Mouse (Mus musculus): ENCODE measurements around the gene Srxn1. TPM values are rescaled to one million over a fixed set of nuclear protein-coding genes. Genes with fewer than 3 reads are reported as not detected.

The Srxn1 gene
- polyA plus RNA-seq, 1 experiment from 2014 or later, result 9.5 TPM

DNA sequence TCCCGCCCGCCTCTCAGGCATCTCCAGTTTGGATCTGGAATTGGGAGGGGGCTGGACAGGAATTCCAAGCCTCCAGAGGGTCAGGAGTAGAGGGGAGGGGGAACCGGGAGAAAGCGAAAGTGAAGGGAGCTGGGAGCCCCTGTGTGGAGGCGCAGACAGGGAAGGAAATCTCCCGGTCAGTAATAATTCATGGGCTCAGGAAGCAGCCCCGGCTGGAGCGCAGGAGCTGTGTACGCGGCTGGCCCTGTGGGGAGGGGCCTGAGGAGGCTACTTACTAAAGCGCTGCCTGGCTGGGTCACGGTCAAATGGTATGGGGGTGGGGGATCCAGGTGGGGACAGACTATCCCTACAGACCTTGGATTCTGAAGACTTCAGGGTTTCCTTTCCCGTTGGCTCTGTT lies 36.7 kb downstream of the Srxn1 start:
- peak overlapping the region; percentile 50 for H3K4me3 ChIP-seq (ENCODE audit: low read length)
- H3K27me3 ChIP-seq (ENCODE audit: control insufficient read depth, insufficient read depth, low read length), result peaks cover 21% of the 10 kb centered on the region
- H3K9me3 ChIP-seq (ENCODE audit: control insufficient read depth, low read length), result no peaks in the 10 kb centered on the region
- whole genome bisulfite sequencing, result 0% methylated on average over 13 of the region's 13 CpGs
- peak overlapping the region; percentile 73 for H3K4me2 ChIP-seq (replicated peaks; ENCODE audit: low read depth, low read length)
- peaks cover 21% of the 10 kb centered on the region for H3K4me1 ChIP-seq (ENCODE audit: control insufficient read depth, insufficient read depth, low read length)
- peak; percentile 84 for ATAC-seq (ENCODE audit: low FRiP score, low TSS enrichment)
- H3K27ac ChIP-seq (ENCODE audit: low read depth, low read length), result peak overlapping the region; percentile 53
- H3K36me3 ChIP-seq (ENCODE audit: control insufficient read depth, insufficient read depth, low read length), result no peaks in the 10 kb centered on the region
- H3K9ac ChIP-seq (ENCODE audit: low read depth, low read length), result 0 out of 2 replicates have a peak overlapping the region, but pooled peaks have one; percentile 19

DNA sequence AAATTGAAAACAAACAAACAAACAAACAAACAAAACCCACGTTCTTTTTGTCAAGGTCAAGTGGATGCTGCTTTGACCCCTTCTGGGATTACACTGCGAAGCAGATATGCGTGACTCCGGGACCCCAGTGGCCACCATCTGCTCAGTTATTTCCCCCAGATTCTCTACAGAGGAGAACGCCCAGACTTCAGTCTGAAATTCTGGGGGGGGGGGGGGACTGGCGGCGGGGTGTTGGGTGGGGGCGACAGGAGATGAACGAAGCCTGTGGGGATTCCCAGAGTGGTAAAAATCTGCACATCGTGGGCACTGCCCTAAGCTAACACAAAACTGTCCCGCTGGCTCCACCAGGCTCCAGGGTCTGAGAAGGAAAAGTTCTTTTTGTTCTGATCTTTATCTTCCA lies 37.3 kb downstream of the Srxn1 start:
- no peaks in the 10 kb centered on the region for H3K36me3 ChIP-seq (ENCODE audit: control insufficient read depth, insufficient read depth, low read length)
- peak overlapping the region; percentile 37; the same call in 1 of the 2 replicates for H3K27ac ChIP-seq (ENCODE audit: low read depth, low read length)
- no peak for ATAC-seq (ENCODE audit: low FRiP score, low TSS enrichment)
- peak overlapping the region; percentile 73 for H3K4me2 ChIP-seq (replicated peaks; ENCODE audit: low read depth, low read length)
- 1% methylated on average over 11 of the region's 11 CpGs for WGBS
- H3K27me3 ChIP-seq (ENCODE audit: control insufficient read depth, insufficient read depth, low read length), result peaks cover 21% of the 10 kb centered on the region
- H3K9me3 ChIP-seq (ENCODE audit: control insufficient read depth, low read length), result no peaks in the 10 kb centered on the region
- no peak overlapping the region for H3K9ac ChIP-seq (ENCODE audit: low read depth, low read length)
- peaks cover 21% of the 10 kb centered on the region for H3K4me1 ChIP-seq (ENCODE audit: control insufficient read depth, insufficient read depth, low read length)
- H3K4me3 ChIP-seq (ENCODE audit: low read length), result peak overlapping the region; percentile 50

DNA sequence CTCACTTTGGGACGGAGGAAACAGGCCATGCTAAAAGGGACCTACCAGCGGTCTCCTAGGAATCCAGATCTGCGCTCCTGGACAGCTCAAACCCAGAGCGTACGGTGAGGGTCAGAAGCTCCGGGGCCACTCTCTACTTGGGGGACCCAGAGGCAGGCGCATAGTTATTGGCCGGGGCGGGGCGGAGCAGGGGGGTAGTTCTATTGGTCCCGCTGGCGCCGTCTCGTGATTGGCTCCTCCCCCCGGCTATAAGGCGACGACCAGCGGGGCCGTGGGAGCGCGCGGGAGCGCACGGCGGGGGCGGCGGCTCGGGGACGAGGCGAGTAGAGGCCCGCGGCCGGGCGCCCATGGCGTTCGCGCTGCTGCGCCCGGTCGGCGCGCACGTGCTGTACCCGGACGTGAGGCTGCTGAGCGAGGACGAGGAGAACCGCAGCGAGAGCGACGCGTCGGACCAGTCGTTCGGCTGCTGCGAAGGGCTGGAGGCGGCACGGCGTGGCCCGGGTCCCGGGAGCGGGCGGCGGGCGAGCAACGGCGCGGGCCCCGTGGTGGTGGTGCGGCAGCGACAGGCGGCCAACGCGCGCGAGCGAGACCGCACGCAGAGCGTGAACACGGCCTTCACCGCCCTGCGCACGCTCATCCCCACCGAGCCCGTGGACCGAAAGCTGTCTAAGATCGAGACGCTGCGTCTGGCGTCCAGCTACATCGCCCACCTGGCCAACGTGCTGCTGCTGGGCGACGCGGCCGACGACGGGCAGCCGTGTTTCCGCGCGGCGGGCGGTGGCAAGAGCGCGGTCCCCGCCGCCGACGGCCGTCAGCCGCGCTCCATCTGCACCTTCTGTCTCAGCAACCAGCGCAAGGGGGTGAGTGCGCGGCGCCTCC lies 38.2 kb downstream of the Srxn1 start, which contains the start of gene Tcf15:
TSS of gene Tcf15 (plus strand) at position 283 of the 879 bp plus-strand sequence.
- no peaks in the 10 kb centered on the region for H3K9me3 ChIP-seq (ENCODE audit: control insufficient read depth, low read length)
- peaks cover 21% of the 10 kb centered on the region for H3K27me3 ChIP-seq (ENCODE audit: control insufficient read depth, insufficient read depth, low read length)
- H3K4me3 ChIP-seq (ENCODE audit: low read length), result peak within 1 kb of the TSS; percentile 50
- H3K36me3 ChIP-seq (ENCODE audit: control insufficient read depth, insufficient read depth, low read length), result no peaks in the 10 kb centered on the region
- peaks cover 21% of the 10 kb centered on the region for H3K4me1 ChIP-seq (ENCODE audit: control insufficient read depth, insufficient read depth, low read length)
- H3K27ac ChIP-seq (ENCODE audit: low read depth, low read length), result peak within 1 kb of the TSS; percentile 37; the same call in 1 of the 2 replicates
- H3K9ac ChIP-seq (ENCODE audit: low read depth, low read length), result peak within 1 kb of the TSS; percentile 47
- under 1% methylated on average over 80 of the region's 118 CpGs for WGBS
- H3K4me2 ChIP-seq (replicated peaks; ENCODE audit: low read depth, low read length), result peak within 1 kb of the TSS; percentile 73
- ATAC-seq (ENCODE audit: low FRiP score, low TSS enrichment), result peak; percentile 72

DNA sequence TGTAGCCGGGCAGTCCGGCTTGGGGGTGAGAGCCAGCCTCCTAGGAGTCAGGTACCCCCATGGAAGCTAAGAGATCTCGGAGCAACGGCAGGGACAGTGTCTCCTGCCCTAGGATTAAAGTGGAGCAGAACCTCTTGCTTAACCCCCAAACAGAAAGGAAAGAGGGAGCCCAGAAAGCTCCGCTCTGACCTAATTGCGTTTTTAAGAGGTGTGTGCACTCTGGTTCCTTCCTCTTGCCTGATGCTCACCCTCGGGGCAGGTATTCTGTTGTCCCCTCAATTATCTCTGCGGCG lies 38.8 kb downstream of the Srxn1 start:
- Histone ChIP-seq H3K27ac (ENCODE audit: low read depth, low read length) (no peak overlapping the region), H3K4me3 (ENCODE audit: low read length) (peak overlapping the region; percentile 50), H3K9me3 (ENCODE audit: control insufficient read depth, low read length) (no peaks in the 10 kb centered on the region), H3K36me3 (ENCODE audit: control insufficient read depth, insufficient read depth, low read length) (no peaks in the 10 kb centered on the region), H3K27me3 (ENCODE audit: control insufficient read depth, insufficient read depth, low read length) (peaks cover 21% of the 10 kb centered on the region), H3K9ac (ENCODE audit: low read depth, low read length) (peak overlapping the region; percentile 47), H3K4me2 (replicated peaks; ENCODE audit: low read depth, low read length) (peak overlapping the region; percentile 73), H3K4me1 (ENCODE audit: control insufficient read depth, insufficient read depth, low read length) (peaks cover 21% of the 10 kb centered on the region)
- ATAC-seq (ENCODE audit: low FRiP score, low TSS enrichment), result no peak
- 20% methylated on average over 9 of the region's 9 CpGs for WGBS

DNA sequence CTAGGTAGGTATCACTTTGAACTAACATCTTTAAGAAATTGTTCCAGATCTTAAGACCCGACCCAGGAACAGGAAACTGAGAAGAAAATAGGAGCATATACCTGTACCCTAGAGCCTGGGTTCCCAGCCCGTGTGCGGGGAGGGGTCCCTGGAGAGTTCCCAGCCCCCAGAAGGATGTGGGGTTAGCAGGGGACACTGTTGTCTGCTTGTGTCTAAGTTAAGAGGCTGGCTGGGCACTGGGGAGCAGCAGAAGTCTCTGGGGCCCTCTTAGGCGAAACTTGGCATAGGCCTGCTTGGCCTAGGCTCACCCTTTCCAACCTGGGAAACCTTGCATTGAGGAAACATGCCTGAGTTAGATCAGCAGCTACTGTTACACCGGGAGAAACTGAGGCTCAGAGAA lies 39.2 kb downstream of the Srxn1 start:
- H3K4me1 ChIP-seq (ENCODE audit: control insufficient read depth, insufficient read depth, low read length), result peaks cover 21% of the 10 kb centered on the region
- no peak overlapping the region for H3K27ac ChIP-seq (ENCODE audit: low read depth, low read length)
- H3K36me3 ChIP-seq (ENCODE audit: control insufficient read depth, insufficient read depth, low read length), result no peaks in the 10 kb centered on the region
- peak overlapping the region; percentile 50 for H3K4me3 ChIP-seq (ENCODE audit: low read length)
- peaks cover 21% of the 10 kb centered on the region for H3K27me3 ChIP-seq (ENCODE audit: control insufficient read depth, insufficient read depth, low read length)
- ATAC-seq (ENCODE audit: low FRiP score, low TSS enrichment), result no peak
- WGBS, result 68% methylated on average over 5 of the region's 5 CpGs
- peak overlapping the region; percentile 73 for H3K4me2 ChIP-seq (replicated peaks; ENCODE audit: low read depth, low read length)
- H3K9me3 ChIP-seq (ENCODE audit: control insufficient read depth, low read length), result no peaks in the 10 kb centered on the region
- no peak overlapping the region for H3K9ac ChIP-seq (ENCODE audit: low read depth, low read length)

DNA sequence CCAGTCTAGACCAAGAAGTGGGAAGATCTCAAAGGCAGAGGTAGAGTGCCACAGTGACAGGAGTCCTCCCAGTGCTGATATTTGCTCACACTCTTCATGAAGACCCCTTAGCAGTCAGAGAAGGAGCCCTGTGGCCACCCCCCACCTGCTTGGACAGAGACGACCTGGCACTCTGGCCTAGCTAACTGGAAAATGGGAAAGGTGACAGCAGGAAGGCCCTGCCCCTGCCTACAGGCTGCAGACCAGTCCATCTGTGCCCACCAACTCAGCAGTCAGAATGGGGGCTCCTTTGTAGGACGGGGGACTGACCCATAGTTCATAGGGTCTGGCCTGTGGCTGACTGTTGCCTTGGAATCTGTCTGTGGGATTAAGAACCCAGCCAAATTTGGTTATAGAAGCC lies 40.4 kb downstream of the Srxn1 start:
- 65% methylated on average over 2 of the region's 2 CpGs for WGBS
- no peak for ATAC-seq (ENCODE audit: low FRiP score, low TSS enrichment)
- no peak overlapping the region for H3K9ac ChIP-seq (ENCODE audit: low read depth, low read length)
- peak overlapping the region; percentile 73; the same call in 1 of the 2 replicates for H3K4me2 ChIP-seq (replicated peaks; ENCODE audit: low read depth, low read length)
- H3K9me3 ChIP-seq (ENCODE audit: control insufficient read depth, low read length), result no peaks in the 10 kb centered on the region
- peaks cover 21% of the 10 kb centered on the region for H3K4me1 ChIP-seq (ENCODE audit: control insufficient read depth, insufficient read depth, low read length)
- H3K27ac ChIP-seq (ENCODE audit: low read depth, low read length), result no peak overlapping the region
- H3K4me3 ChIP-seq (ENCODE audit: low read length), result no peak overlapping the region
- H3K36me3 ChIP-seq (ENCODE audit: control insufficient read depth, insufficient read depth, low read length), result no peaks in the 10 kb centered on the region
- peaks cover 21% of the 10 kb centered on the region for H3K27me3 ChIP-seq (ENCODE audit: control insufficient read depth, insufficient read depth, low read length)

DNA sequence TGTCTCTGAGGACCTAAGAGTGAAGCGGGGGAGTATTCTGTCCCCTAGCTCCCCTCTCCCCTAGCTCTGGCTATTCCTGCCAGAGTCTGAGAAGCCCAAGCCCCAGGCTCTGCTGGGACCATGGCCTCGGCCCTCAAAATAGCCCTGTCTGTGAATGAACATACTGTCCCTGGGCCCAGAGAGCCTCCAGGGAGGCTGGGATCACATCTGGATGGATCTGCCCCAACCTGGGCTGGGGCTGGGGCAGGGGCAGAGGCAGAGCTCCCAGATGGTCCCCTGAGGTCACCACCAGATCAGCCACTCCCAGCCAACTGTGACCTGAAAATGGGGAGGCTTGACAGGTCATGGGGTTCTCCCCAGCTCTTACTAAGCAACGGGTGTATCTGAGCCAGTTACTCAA lies 41.8 kb downstream of the Srxn1 start:
- Histone ChIP-seq H3K4me1 (ENCODE audit: control insufficient read depth, insufficient read depth, low read length) (peaks cover 15% of the 10 kb centered on the region), H3K4me3 (ENCODE audit: low read length) (no peak overlapping the region), H3K36me3 (ENCODE audit: control insufficient read depth, insufficient read depth, low read length) (no peaks in the 10 kb centered on the region), H3K27me3 (ENCODE audit: control insufficient read depth, insufficient read depth, low read length) (peaks cover 21% of the 10 kb centered on the region), H3K4me2 (replicated peaks; ENCODE audit: low read depth, low read length) (no peak overlapping the region), H3K9ac (ENCODE audit: low read depth, low read length) (no peak overlapping the region), H3K9me3 (ENCODE audit: control insufficient read depth, low read length) (no peaks in the 10 kb centered on the region), H3K27ac (ENCODE audit: low read depth, low read length) (no peak overlapping the region)
- 60% methylated on average over 3 of the region's 3 CpGs for WGBS
- ATAC-seq (ENCODE audit: low FRiP score, low TSS enrichment), result no peak

DNA sequence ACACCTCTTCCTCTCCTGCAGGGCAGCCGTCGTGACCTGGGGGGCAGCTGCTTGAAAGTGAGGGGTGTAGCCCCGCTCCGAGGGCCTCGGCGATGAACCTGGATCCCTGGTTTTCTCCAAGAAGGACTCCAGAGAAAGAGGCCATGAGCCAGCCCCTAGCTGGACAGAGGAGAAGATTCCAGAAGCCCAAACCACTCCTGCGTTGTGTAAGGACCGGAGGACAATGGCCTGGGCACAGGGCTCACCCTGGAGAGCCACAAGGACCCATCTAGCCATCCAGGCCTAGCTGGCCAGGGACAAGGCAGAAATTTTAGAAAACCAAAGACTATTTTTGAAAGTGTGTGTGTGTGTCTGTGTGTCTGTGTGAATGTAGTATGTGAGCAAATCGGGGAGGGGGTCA lies 43.4 kb downstream of the Srxn1 start:
- Histone ChIP-seq H3K9ac (ENCODE audit: low read depth, low read length) (no peak overlapping the region), H3K4me3 (ENCODE audit: low read length) (no peak overlapping the region), H3K36me3 (ENCODE audit: control insufficient read depth, insufficient read depth, low read length) (no peaks in the 10 kb centered on the region), H3K27me3 (ENCODE audit: control insufficient read depth, insufficient read depth, low read length) (peaks cover 16% of the 10 kb centered on the region), H3K4me1 (ENCODE audit: control insufficient read depth, insufficient read depth, low read length) (peaks cover 5% of the 10 kb centered on the region; the same call in 1 of the 2 replicates), H3K4me2 (replicated peaks; ENCODE audit: low read depth, low read length) (no peak overlapping the region), H3K9me3 (ENCODE audit: control insufficient read depth, low read length) (no peaks in the 10 kb centered on the region), H3K27ac (ENCODE audit: low read depth, low read length) (no peak overlapping the region)
- no peak for ATAC-seq (ENCODE audit: low FRiP score, low TSS enrichment)
- WGBS, result 90% methylated on average over 9 of the region's 9 CpGs

DNA sequence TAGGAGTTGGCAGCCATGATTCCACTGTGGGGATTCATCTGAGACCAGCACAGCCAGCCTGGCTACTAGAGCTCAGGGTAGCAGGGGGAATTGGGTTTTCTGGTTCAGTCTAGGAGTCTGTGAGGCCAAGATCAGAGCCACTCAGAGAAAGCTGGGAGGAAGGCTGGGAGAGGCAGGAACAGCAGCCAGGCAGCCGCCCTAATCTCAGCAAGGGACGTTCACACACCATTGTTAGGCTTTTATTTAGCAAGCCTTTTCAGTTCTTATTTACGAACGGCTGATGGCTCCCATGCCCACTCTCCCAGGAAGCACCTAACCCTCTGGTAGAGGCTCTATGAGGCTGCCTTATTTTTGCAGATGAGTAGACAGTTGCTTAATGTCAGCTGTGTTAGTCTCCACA lies 44.6 kb downstream of the Srxn1 start:
- Histone ChIP-seq H3K9ac (ENCODE audit: low read depth, low read length) (no peak overlapping the region), H3K27me3 (ENCODE audit: control insufficient read depth, insufficient read depth, low read length) (peaks cover 4% of the 10 kb centered on the region), H3K4me3 (ENCODE audit: low read length) (no peak overlapping the region), H3K9me3 (ENCODE audit: control insufficient read depth, low read length) (no peaks in the 10 kb centered on the region), H3K36me3 (ENCODE audit: control insufficient read depth, insufficient read depth, low read length) (no peaks in the 10 kb centered on the region), H3K4me2 (replicated peaks; ENCODE audit: low read depth, low read length) (no peak overlapping the region), H3K4me1 (ENCODE audit: control insufficient read depth, insufficient read depth, low read length) (no peaks in the 10 kb centered on the region), H3K27ac (ENCODE audit: low read depth, low read length) (no peak overlapping the region)
- 33% methylated on average over 4 of the region's 4 CpGs for WGBS
- ATAC-seq (ENCODE audit: low FRiP score, low TSS enrichment), result no peak

Measured in kidney, embryonic 14.5 days (tissue).